Mouse (Mus musculus): ENCODE data around the gene Erich3. TPM values are rescaled to one million over a fixed set of nuclear protein-coding genes. Genes with fewer than 3 reads are reported as not detected.

The Erich3 gene
- polyA plus RNA-seq, 1 experiment from 2014 or later: not detected

GRCm38 (mm10) chr3:154798806-154799205 is 135.1 kb downstream of the Erich3 start:
- no peaks in the 10 kb centered on the region for H3K36me3 ChIP-seq (replicated peaks; ENCODE audit: insufficient read depth, low read length)
- no peaks in the 10 kb centered on the region for H3K9me3 ChIP-seq (ENCODE audit: low read length)
- no peak overlapping the region for H3K9ac ChIP-seq (replicated peaks)
- H3K4me1 ChIP-seq (ENCODE audit: insufficient read depth): no peaks in the 10 kb centered on the region
- TF ChIP-seq CTCF (IDR thresholded peaks at IDR 0.05; ENCODE audit: low read depth) (no peak), EP300 (IDR thresholded peaks at IDR 0.05; ENCODE audit: low read depth) (no peak)
- DNase-seq (no peak), ATAC-seq (no peak)
- no peaks in the 10 kb centered on the region for H3K27me3 ChIP-seq (ENCODE audit: insufficient read depth, low read length)
- 75% methylated on average over 4 of the region's 4 CpGs for WGBS (ENCODE audit: insufficient replicate concordance)
- no peak overlapping the region for H3K4me3 ChIP-seq (ENCODE audit: low read depth, low read length)
- no peak overlapping the region for H3K27ac ChIP-seq (ENCODE audit: low read depth)
- no peak overlapping the region for H3K4me2 ChIP-seq (ENCODE audit: low read depth, low read length)

- 83% methylated on average over 8 of the region's 8 CpGs for WGBS (ENCODE audit: insufficient replicate concordance)
- TF ChIP-seq EP300 (IDR thresholded peaks at IDR 0.05; ENCODE audit: low read depth) (no peak), CTCF (IDR thresholded peaks at IDR 0.05; ENCODE audit: low read depth) (no peak)
- no peak for DNase-seq
- Histone ChIP-seq H3K9ac (replicated peaks) (no peak overlapping the region), H3K4me1 (ENCODE audit: insufficient read depth) (no peaks in the 10 kb centered on the region), H3K36me3 (replicated peaks; ENCODE audit: insufficient read depth, low read length) (no peaks in the 10 kb centered on the region), H3K27ac (ENCODE audit: low read depth) (no peak overlapping the region), H3K27me3 (ENCODE audit: insufficient read depth, low read length) (no peaks in the 10 kb centered on the region), H3K4me3 (ENCODE audit: low read depth, low read length) (no peak overlapping the region), H3K9me3 (ENCODE audit: low read length) (no peaks in the 10 kb centered on the region), H3K4me2 (ENCODE audit: low read depth, low read length) (no peak overlapping the region)
- ATAC-seq: no peak
Observed at GRCm38 (mm10) chr3:154800454-154800853, 136.8 kb downstream of the Erich3 start.

- no peak for ATAC-seq
- Histone ChIP-seq H3K27me3 (ENCODE audit: insufficient read depth, low read length) (no peaks in the 10 kb centered on the region), H3K4me3 (ENCODE audit: low read depth, low read length) (no peak overlapping the region), H3K4me1 (ENCODE audit: insufficient read depth) (no peaks in the 10 kb centered on the region), H3K36me3 (replicated peaks; ENCODE audit: insufficient read depth, low read length) (no peaks in the 10 kb centered on the region), H3K9ac (replicated peaks) (no peak overlapping the region), H3K27ac (ENCODE audit: low read depth) (no peak overlapping the region), H3K4me2 (ENCODE audit: low read depth, low read length) (no peak overlapping the region), H3K9me3 (ENCODE audit: low read length) (no peaks in the 10 kb centered on the region)
- DNase-seq: no peak
- WGBS (ENCODE audit: insufficient replicate concordance): 78% methylated on average over 8 of the region's 8 CpGs
- TF ChIP-seq CTCF (IDR thresholded peaks at IDR 0.05; ENCODE audit: low read depth) (no peak), EP300 (IDR thresholded peaks at IDR 0.05; ENCODE audit: low read depth) (no peak)
Observed at GRCm38 (mm10) chr3:154800888-154801429, 137.3 kb downstream of the Erich3 start.

GRCm38 (mm10) chr3:154806626-154807025 is 143.0 kb downstream of the Erich3 start:
- H3K9me3 ChIP-seq (ENCODE audit: low read length): no peaks in the 10 kb centered on the region
- TF ChIP-seq CTCF (IDR thresholded peaks at IDR 0.05; ENCODE audit: low read depth): no peak
- TF ChIP-seq EP300 (IDR thresholded peaks at IDR 0.05; ENCODE audit: low read depth): no peak
- H3K4me1 ChIP-seq (ENCODE audit: insufficient read depth): no peaks in the 10 kb centered on the region
- no peak overlapping the region for H3K9ac ChIP-seq (replicated peaks)
- 32% methylated on average over 7 of the region's 7 CpGs for WGBS (ENCODE audit: insufficient replicate concordance)
- H3K36me3 ChIP-seq (replicated peaks; ENCODE audit: insufficient read depth, low read length): no peaks in the 10 kb centered on the region
- no peaks in the 10 kb centered on the region for H3K27me3 ChIP-seq (ENCODE audit: insufficient read depth, low read length)
- ATAC-seq: peak; percentile 23; the same call in 1 of the 2 replicates
- H3K27ac ChIP-seq (ENCODE audit: low read depth): no peak overlapping the region
- H3K4me2 ChIP-seq (ENCODE audit: low read depth, low read length): no peak overlapping the region
- DNase-seq: no peak
- no peak overlapping the region for H3K4me3 ChIP-seq (ENCODE audit: low read depth, low read length)

GRCm38 (mm10) chr3:154810273-154810870 is 146.7 kb downstream of the Erich3 start:
- no peak overlapping the region for H3K9ac ChIP-seq (replicated peaks)
- WGBS (ENCODE audit: insufficient replicate concordance): 56% methylated on average over 7 of the region's 7 CpGs
- H3K4me3 ChIP-seq (ENCODE audit: low read depth, low read length): no peak overlapping the region
- no peak overlapping the region for H3K4me2 ChIP-seq (ENCODE audit: low read depth, low read length)
- no peak for ATAC-seq
- no peak overlapping the region for H3K27ac ChIP-seq (ENCODE audit: low read depth)
- H3K4me1 ChIP-seq (ENCODE audit: insufficient read depth): no peaks in the 10 kb centered on the region
- no peak for TF ChIP-seq CTCF (IDR thresholded peaks at IDR 0.05; ENCODE audit: low read depth)
- no peak for TF ChIP-seq EP300 (IDR thresholded peaks at IDR 0.05; ENCODE audit: low read depth)
- H3K9me3 ChIP-seq (ENCODE audit: low read length): no peaks in the 10 kb centered on the region
- H3K27me3 ChIP-seq (ENCODE audit: insufficient read depth, low read length): no peaks in the 10 kb centered on the region
- H3K36me3 ChIP-seq (replicated peaks; ENCODE audit: insufficient read depth, low read length): no peaks in the 10 kb centered on the region
- DNase-seq: no peak

GRCm38 (mm10) chr3:154811281-154811680 is 147.6 kb downstream of the Erich3 start:
- 49% methylated on average over 9 of the region's 9 CpGs for WGBS (ENCODE audit: insufficient replicate concordance)
- Histone ChIP-seq H3K27ac (ENCODE audit: low read depth) (no peak overlapping the region), H3K4me3 (ENCODE audit: low read depth, low read length) (no peak overlapping the region), H3K36me3 (replicated peaks; ENCODE audit: insufficient read depth, low read length) (no peaks in the 10 kb centered on the region), H3K9me3 (ENCODE audit: low read length) (no peaks in the 10 kb centered on the region), H3K9ac (replicated peaks) (no peak overlapping the region), H3K4me2 (ENCODE audit: low read depth, low read length) (no peak overlapping the region), H3K27me3 (ENCODE audit: insufficient read depth, low read length) (no peaks in the 10 kb centered on the region), H3K4me1 (ENCODE audit: insufficient read depth) (no peaks in the 10 kb centered on the region)
- ATAC-seq: no peak
- TF ChIP-seq EP300 (IDR thresholded peaks at IDR 0.05; ENCODE audit: low read depth): no peak
- TF ChIP-seq CTCF (IDR thresholded peaks at IDR 0.05; ENCODE audit: low read depth): no peak
- no peak for DNase-seq

Measured in liver, postnatal 0 days (tissue).